Mouse (Mus musculus): ENCODE results near the gene Foxc1. TPM values are rescaled to one million over a fixed set of nuclear protein-coding genes. Genes with fewer than 3 reads are reported as not detected.

Gene Foxc1
- polyA plus RNA-seq, 1 experiment from 2014 or later, result 11.6 TPM

- Histone ChIP-seq H3K4me2 (replicated peaks) (peak overlapping the region; percentile 87), H3K9me3 (no peaks in the 10 kb centered on the region), H3K4me3 (peak overlapping the region; percentile 68), H3K4me1 (peaks cover 12% of the 10 kb centered on the region), H3K27ac (peak overlapping the region; percentile 98), H3K9ac (peak overlapping the region; percentile 95), H3K27me3 (peaks cover 60% of the 10 kb centered on the region), H3K36me3 (no peaks in the 10 kb centered on the region)
- 0% methylated on average over 47 of the region's 47 CpGs for WGBS
- no peak for ATAC-seq (ENCODE audit: insufficient number of reproducible peaks, insufficient read depth, low FRiP score, low TSS enrichment)
Observed at GRCm38 (mm10) chr13:31807736-31808115, 1.3 kb downstream of the Foxc1 start.

GRCm38 (mm10) chr13:31808116-31808803, 1.8 kb downstream of the Foxc1 start:
- 1% methylated on average over 73 of the region's 73 CpGs for WGBS
- no peak for ATAC-seq (ENCODE audit: insufficient number of reproducible peaks, insufficient read depth, low FRiP score, low TSS enrichment)

GRCm38 (mm10) chr13:31808804-31809420, 2.5 kb downstream of the Foxc1 start:
- ATAC-seq (ENCODE audit: insufficient number of reproducible peaks, insufficient read depth, low FRiP score, low TSS enrichment), result no peak
- Histone ChIP-seq H3K27me3 (peaks cover 62% of the 10 kb centered on the region), H3K27ac (peak overlapping the region; percentile 98), H3K4me2 (replicated peaks) (peak overlapping the region; percentile 87), H3K36me3 (no peaks in the 10 kb centered on the region), H3K9me3 (no peaks in the 10 kb centered on the region), H3K4me3 (peak overlapping the region; percentile 68), H3K9ac (peak overlapping the region; percentile 95), H3K4me1 (peaks cover 23% of the 10 kb centered on the region)
- WGBS, result 3% methylated on average over 16 of the region's 16 CpGs

More at GRCm38 (mm10) chr13:31808116-31808803, 1.8 kb downstream of the Foxc1 start:
- H3K27me3 ChIP-seq, result peaks cover 61% of the 10 kb centered on the region
- no peaks in the 10 kb centered on the region for H3K36me3 ChIP-seq
- H3K4me3 ChIP-seq, result peak overlapping the region; percentile 68
- peak overlapping the region; percentile 95 for H3K9ac ChIP-seq
- H3K4me1 ChIP-seq, result peaks cover 17% of the 10 kb centered on the region
- H3K27ac ChIP-seq, result peak overlapping the region; percentile 98
- H3K4me2 ChIP-seq (replicated peaks), result peak overlapping the region; percentile 87
- no peaks in the 10 kb centered on the region for H3K9me3 ChIP-seq

GRCm38 (mm10) chr13:31809701-31810100, 3.3 kb downstream of the Foxc1 start:
- H3K9ac ChIP-seq, result peak overlapping the region; percentile 53
- H3K9me3 ChIP-seq, result no peaks in the 10 kb centered on the region
- peak overlapping the region; percentile 40 for H3K4me3 ChIP-seq
- no peak for ATAC-seq (ENCODE audit: insufficient number of reproducible peaks, insufficient read depth, low FRiP score, low TSS enrichment)
- peaks cover 28% of the 10 kb centered on the region for H3K4me1 ChIP-seq
- 8% methylated on average over 6 of the region's 6 CpGs for WGBS
- peak overlapping the region; percentile 39 for H3K4me2 ChIP-seq (replicated peaks)
- H3K36me3 ChIP-seq, result no peaks in the 10 kb centered on the region
- peak overlapping the region; percentile 54; the same call in 1 of the 2 replicates for H3K27ac ChIP-seq
- peaks cover 67% of the 10 kb centered on the region for H3K27me3 ChIP-seq

GRCm38 (mm10) chr13:31810375-31810692, 3.9 kb downstream of the Foxc1 start:
- Histone ChIP-seq H3K36me3 (no peaks in the 10 kb centered on the region), H3K9me3 (no peaks in the 10 kb centered on the region), H3K4me2 (replicated peaks) (peak overlapping the region; percentile 63), H3K27ac (peak overlapping the region; percentile 85), H3K27me3 (peaks cover 66% of the 10 kb centered on the region), H3K4me1 (peaks cover 32% of the 10 kb centered on the region), H3K9ac (peak overlapping the region; percentile 81), H3K4me3 (peak overlapping the region; percentile 51)
- no peak for ATAC-seq (ENCODE audit: insufficient number of reproducible peaks, insufficient read depth, low FRiP score, low TSS enrichment)
- 1% methylated on average over 9 of the region's 9 CpGs for WGBS

GRCm38 (mm10) chr13:31810693-31811541, 4.5 kb downstream of the Foxc1 start:
- Histone ChIP-seq H3K9ac (peak overlapping the region; percentile 81), H3K9me3 (no peaks in the 10 kb centered on the region), H3K36me3 (no peaks in the 10 kb centered on the region), H3K4me2 (replicated peaks) (peak overlapping the region; percentile 63), H3K27ac (peak overlapping the region; percentile 85), H3K27me3 (peaks cover 66% of the 10 kb centered on the region), H3K4me3 (peak overlapping the region; percentile 51), H3K4me1 (peaks cover 38% of the 10 kb centered on the region)
- under 1% methylated on average over 64 of the region's 65 CpGs for WGBS
- ATAC-seq (ENCODE audit: insufficient number of reproducible peaks, insufficient read depth, low FRiP score, low TSS enrichment), result 0 out of 2 replicates have a peak, but pooled peaks have one; percentile 19

GRCm38 (mm10) chr13:31811542-31812021, 5.1 kb downstream of the Foxc1 start:
- Histone ChIP-seq H3K9me3 (no peaks in the 10 kb centered on the region), H3K4me2 (replicated peaks) (peak overlapping the region; percentile 63), H3K27me3 (peaks cover 69% of the 10 kb centered on the region), H3K9ac (peak overlapping the region; percentile 81), H3K4me1 (peaks cover 45% of the 10 kb centered on the region), H3K27ac (peak overlapping the region; percentile 85), H3K4me3 (peak overlapping the region; percentile 51), H3K36me3 (no peaks in the 10 kb centered on the region)
- ATAC-seq (ENCODE audit: insufficient number of reproducible peaks, insufficient read depth, low FRiP score, low TSS enrichment), result no peak
- WGBS, result 4% methylated on average over 44 of the region's 44 CpGs

GRCm38 (mm10) chr13:31812701-31813100, 6.3 kb downstream of the Foxc1 start:
- no peak for ATAC-seq (ENCODE audit: insufficient number of reproducible peaks, insufficient read depth, low FRiP score, low TSS enrichment)
- 54% methylated on average over 2 of the region's 2 CpGs for WGBS
- no peaks in the 10 kb centered on the region for H3K9me3 ChIP-seq
- H3K9ac ChIP-seq, result 0 out of 2 replicates have a peak overlapping the region, but pooled peaks have one; percentile 33
- no peaks in the 10 kb centered on the region for H3K36me3 ChIP-seq
- peak overlapping the region; percentile 23 for H3K4me3 ChIP-seq
- H3K27me3 ChIP-seq, result peaks cover 74% of the 10 kb centered on the region
- H3K4me1 ChIP-seq, result peaks cover 43% of the 10 kb centered on the region
- peak overlapping the region; percentile 65; the same call in 1 of the 2 replicates for H3K27ac ChIP-seq
- H3K4me2 ChIP-seq (replicated peaks), result peak overlapping the region; percentile 63

- Histone ChIP-seq H3K4me2 (replicated peaks) (peak overlapping the region; percentile 63), H3K27ac (peak overlapping the region; percentile 65), H3K9ac (no peak overlapping the region), H3K36me3 (no peaks in the 10 kb centered on the region), H3K27me3 (peaks cover 74% of the 10 kb centered on the region), H3K9me3 (no peaks in the 10 kb centered on the region), H3K4me1 (peaks cover 60% of the 10 kb centered on the region), H3K4me3 (no peak overlapping the region)
- WGBS, result 12% methylated on average over 15 of the region's 15 CpGs
- no peak for ATAC-seq (ENCODE audit: insufficient number of reproducible peaks, insufficient read depth, low FRiP score, low TSS enrichment)
Observed at GRCm38 (mm10) chr13:31815383-31816003, 9.1 kb downstream of the Foxc1 start.

GRCm38 (mm10) chr13:31818337-31818736, 11.9 kb downstream of the Foxc1 start:
- H3K9me3 ChIP-seq, result no peaks in the 10 kb centered on the region
- no peak for ATAC-seq (ENCODE audit: insufficient number of reproducible peaks, insufficient read depth, low FRiP score, low TSS enrichment)
- H3K27ac ChIP-seq, result no peak overlapping the region
- H3K9ac ChIP-seq, result no peak overlapping the region
- peaks cover 48% of the 10 kb centered on the region for H3K27me3 ChIP-seq
- peaks cover 69% of the 10 kb centered on the region for H3K4me1 ChIP-seq
- H3K4me3 ChIP-seq, result no peak overlapping the region
- H3K4me2 ChIP-seq (replicated peaks), result no peak overlapping the region
- no peaks in the 10 kb centered on the region for H3K36me3 ChIP-seq
- 35% methylated on average over 7 of the region's 7 CpGs for WGBS
